In the genomic region with DNA sequence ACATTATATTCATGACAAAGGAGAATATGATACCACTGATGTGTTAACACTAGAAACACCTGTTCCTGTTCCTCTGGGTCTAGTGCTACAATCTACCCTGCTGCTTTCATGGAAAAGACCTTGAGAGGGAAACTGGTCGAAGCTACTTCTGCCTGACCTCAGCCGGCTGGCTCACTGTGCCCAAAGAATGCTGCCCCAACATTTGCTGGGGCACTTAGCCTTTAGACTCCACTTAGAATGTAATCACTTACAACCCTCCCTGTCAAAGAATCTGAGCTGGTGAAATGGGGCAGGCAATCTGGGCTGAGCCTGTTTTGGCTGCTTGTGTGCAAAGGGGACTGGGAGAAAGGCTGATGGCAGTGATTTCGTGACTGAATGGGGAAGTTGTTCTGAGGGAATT, we compare ENCODE assay signal across 12 mouse cellular contexts. TPM values are rescaled to one million over a fixed set of nuclear protein-coding genes. Genes with fewer than 3 reads are reported as not detected.
DNase-seq lines count a peak whose midpoint lies in the region; ATAC-seq and TF ChIP-seq lines count a peak whose summit lies in the region.
"Had no signal": no experiment of that assay in that cellular context is flagged by ENCODE, and none has a peak within 500 bp of the region (broad histone marks: within the 10 kb centered on the region; RNA-seq: fewer than 3 reads in every experiment).

No protein-coding gene starts in this region.

- H3K9me3 ChIP-seq in hindbrain, embryonic 11.5 days (ENCODE audit: control insufficient read depth, low read length): no peaks in the 10 kb centered on the region
- no peaks in the 10 kb centered on the region for H3K9me3 ChIP-seq in hindbrain, embryonic 14.5 days (ENCODE audit: control insufficient read depth, low read length)
- H3K9me3 ChIP-seq in stomach, postnatal 0 days (ENCODE audit: control insufficient read depth, low read length): no peaks in the 10 kb centered on the region
- H3K9me3 ChIP-seq: forebrain, embryonic 12.5 days had no signal

- peak; percentile 11 for DNase-seq in hindbrain, embryonic 11.5 days (ENCODE audit: low spot score)
- DNase-seq in hindbrain, embryonic 14.5 days (ENCODE audit: low spot score): no peak
- DNase-seq in urinary bladder, postnatal 14 days (ENCODE audit: low spot score): peak; percentile 7
- no peak for DNase-seq in urinary bladder, adult 2 months (ENCODE audit: low spot score)
- DNase-seq in kidney, adult 9 months: peak; percentile 83
- DNase-seq in stomach, postnatal 0 days (ENCODE audit: low spot score): peak; percentile 32
- DNase-seq in left cerebral cortex, adult 11 months (ENCODE audit: low spot score): no peak
- no peak for DNase-seq in spleen, postnatal 14 days (ENCODE audit: low spot score in 2 of 2)
- DNase-seq: lung, adult 18-20 months had no signal

- no peak for ATAC-seq in hindbrain, embryonic 11.5 days (ENCODE audit: low FRiP score)
- ATAC-seq in hindbrain, embryonic 14.5 days (ENCODE audit: low FRiP score): no peak
- ATAC-seq in stomach, postnatal 0 days (ENCODE audit: low FRiP score, low TSS enrichment): peak; percentile 73
- ATAC-seq: hindbrain, postnatal 0 days had no signal

- H3K36me3 ChIP-seq in hindbrain, embryonic 11.5 days (ENCODE audit: control insufficient read depth, insufficient read depth, low read length): no peaks in the 10 kb centered on the region
- no peaks in the 10 kb centered on the region for H3K36me3 ChIP-seq in hindbrain, embryonic 14.5 days (replicated peaks; ENCODE audit: control insufficient read depth, insufficient read depth)
- H3K36me3 ChIP-seq in stomach, postnatal 0 days (ENCODE audit: control insufficient read depth, insufficient read depth, low read length): no peaks in the 10 kb centered on the region
- H3K36me3 ChIP-seq: forebrain, embryonic 12.5 days had no signal

- no peaks in the 10 kb centered on the region for H3K4me1 ChIP-seq in hindbrain, embryonic 11.5 days (replicated peaks; ENCODE audit: control insufficient read depth, insufficient read depth, low read length)
- H3K4me1 ChIP-seq in hindbrain, embryonic 14.5 days (replicated peaks; ENCODE audit: control insufficient read depth, insufficient read depth, low read length): no peaks in the 10 kb centered on the region
- H3K4me1 ChIP-seq in stomach, postnatal 0 days (replicated peaks; ENCODE audit: control insufficient read depth, insufficient read depth): no peaks in the 10 kb centered on the region

- TF ChIP-seq EP300 in stomach, postnatal 0 days (optimal IDR thresholded peaks at IDR 0.05): no peak

- H3K27me3 ChIP-seq in hindbrain, embryonic 11.5 days (ENCODE audit: control insufficient read depth, insufficient read depth, low read length): no peaks in the 10 kb centered on the region
- H3K27me3 ChIP-seq in hindbrain, embryonic 14.5 days (ENCODE audit: control insufficient read depth, insufficient read depth, low read length): no peaks in the 10 kb centered on the region
- H3K27me3 ChIP-seq in stomach, postnatal 0 days (ENCODE audit: control insufficient read depth, insufficient read depth, low read length): no peaks in the 10 kb centered on the region
- H3K27me3 ChIP-seq: forebrain, embryonic 12.5 days had no signal

- H3K4me2 ChIP-seq in hindbrain, embryonic 11.5 days (replicated peaks; ENCODE audit: low read depth, low read length): no peak overlapping the region
- no peak overlapping the region for H3K4me2 ChIP-seq in hindbrain, embryonic 14.5 days (replicated peaks)
- no peak overlapping the region for H3K4me2 ChIP-seq in stomach, postnatal 0 days (replicated peaks; ENCODE audit: low read depth)
- H3K4me2 ChIP-seq: forebrain, embryonic 12.5 days had no signal

- no peak overlapping the region for H3K27ac ChIP-seq in hindbrain, embryonic 11.5 days (ENCODE audit: low read depth, low read length)
- H3K27ac ChIP-seq in hindbrain, embryonic 14.5 days: no peak overlapping the region
- H3K27ac ChIP-seq in stomach, postnatal 0 days (replicated peaks): no peak overlapping the region
- H3K27ac ChIP-seq: forebrain, embryonic 12.5 days; heart, adult 2 months; hindbrain, postnatal 0 days had no signal

- WGBS in hindbrain, embryonic 11.5 days: 42% methylated on average over 3 of the region's 3 CpGs
- 41% methylated on average over 3 of the region's 3 CpGs for WGBS in hindbrain, embryonic 14.5 days
- WGBS in stomach, postnatal 0 days: 21% methylated on average over 3 of the region's 3 CpGs

- H3K4me3 ChIP-seq in hindbrain, embryonic 11.5 days (ENCODE audit: low read depth, low read length): no peak overlapping the region
- H3K4me3 ChIP-seq in hindbrain, embryonic 14.5 days (replicated peaks; ENCODE audit: low read length): no peak overlapping the region
- H3K4me3 ChIP-seq in stomach, postnatal 0 days (ENCODE audit: low read depth, low read length): no peak overlapping the region
- H3K4me3 ChIP-seq: forebrain, embryonic 12.5 days; heart, adult 2 months had no signal

- H3K9ac ChIP-seq in hindbrain, embryonic 11.5 days (ENCODE audit: low read depth, low read length): no peak overlapping the region
- no peak overlapping the region for H3K9ac ChIP-seq in hindbrain, embryonic 14.5 days
- no peak overlapping the region for H3K9ac ChIP-seq in stomach, postnatal 0 days (ENCODE audit: low read length)
- H3K9ac ChIP-seq: forebrain, embryonic 12.5 days had no signal

- TF ChIP-seq CTCF in stomach, postnatal 0 days (IDR thresholded peaks at IDR 0.05; ENCODE audit: low read depth): no peak

RNA-seq across cellular contexts. Expression of a gene that starts 18.1 kb away (rescaled TPM):
- 0.20 TPM in 1 of 2 replicates, not detected in the other for polyA plus RNA-seq in hindbrain, embryonic 11.5 days (2014; fragmentation: Nextera tagmentation; extraction: Ambion mirVana)
- 2.5 and 3.5 TPM in 2 replicates for polyA plus RNA-seq in hindbrain, embryonic 14.5 days (2014; fragmentation: Nextera tagmentation; extraction: Ambion mirVana)
- 0.06 TPM in 1 of 2 replicates, not detected in the other for polyA plus RNA-seq in urinary bladder, adult 2 months (2012; rRNA removed)
- polyA plus RNA-seq in stomach, postnatal 0 days (2015; fragmentation: Nextera tagmentation; extraction: Ambion mirVana): 2.7 TPM in 2 replicates
- polyA plus RNA-seq: forebrain, embryonic 12.5 days; heart, adult 2 months had no signal

Comparison
In these comparisons a context has a peak if more than half of its experiments do, and no peak if none do; other contexts are left out.
1. DNase-seq: peak in hindbrain, embryonic 11.5 days (single experiment), urinary bladder, postnatal 14 days (single experiment), kidney, adult 9 months (single experiment) and stomach, postnatal 0 days (single experiment); none in hindbrain, embryonic 14.5 days (single experiment), urinary bladder, adult 2 months (single experiment), left cerebral cortex, adult 11 months (single experiment) and spleen, postnatal 14 days (0 of 2).